Mouse (Mus musculus) macrophage (primary cell): ENCODE measurements around the gene Frmd8. TPM values are rescaled to one million over a fixed set of nuclear protein-coding genes. Genes with fewer than 3 reads are reported as not detected.
"Not testable (repeated sequence)": the region's sequence is repeated elsewhere in the genome, so short reads cannot be mapped to it uniquely, and the experiment has no call there.

Experiments used
- H3K27ac ChIP-seq: fragments of 350-480 bp; formaldehyde crosslinking; 2 replicates; pipeline ENCODE4 v1.9.0; 2021
- H3K36me3 ChIP-seq: fragments of 350-480 bp; formaldehyde crosslinking; 2 replicates; pipeline ENCODE4 v1.9.0; 2021; ENCODE audit errors: inconsistent target
- H3K4me3 ChIP-seq: fragments of 350-480 bp; formaldehyde crosslinking; 2 replicates; pipeline ENCODE4 v1.9.0; 2021; ENCODE audit errors: inconsistent target
- H3K79me2 ChIP-seq: fragments of 350-480 bp; formaldehyde crosslinking; 2 replicates; pipeline ENCODE4 v1.9.0; 2021; ENCODE audit errors: inconsistent target
- WGBS: methylation state at CpG from one replicate; pipeline ENCODE4 v1.1.7; 2026; ENCODE audit warnings: inconsistent platforms; ENCODE audit not compliant: missing documents; 5-methylcytosine and 5-hydroxymethylcytosine counted together
- polyA plus RNA-seq: library from polyadenylated mRNA; stranded (reverse); fragments of 250-400 nt; gene quantifications from 3 replicates; pipeline ENCODE4 v1.2.4, GENCODE M21; 2018; ENCODE audit warnings: inconsistent platforms

The Frmd8 gene
- polyA plus RNA-seq, 1 experiment from 2014 or later = 8.1 TPM

GRCm38 (mm10) chr19:5893282-5894001, 18.4 kb upstream of the Frmd8 start:
- Histone ChIP-seq H3K27ac (no peak overlapping the region), H3K4me3 (no peak overlapping the region; the same call in 1 of the 2 replicates), H3K79me2 (no peaks in the 10 kb centered on the region), H3K36me3 (peaks cover 12% of the 10 kb centered on the region)
- WGBS = 14% methylated on average over 31 of the region's 31 CpGs

GRCm38 (mm10) chr19:5892735-5893134, 17.7 kb upstream of the Frmd8 start:
- Histone ChIP-seq H3K4me3 (no peak overlapping the region), H3K79me2 (no peaks in the 10 kb centered on the region), H3K36me3 (peaks cover 8% of the 10 kb centered on the region; the same call in 1 of the 2 replicates), H3K27ac (no peak overlapping the region)
- whole genome bisulfite sequencing = 92% methylated on average over 13 of the region's 13 CpGs

GRCm38 (mm10) chr19:5892262-5892661, 17.2 kb upstream of the Frmd8 start:
- Histone ChIP-seq H3K79me2 (no peaks in the 10 kb centered on the region), H3K27ac (no peak overlapping the region), H3K4me3 (no peak overlapping the region), H3K36me3 (peaks cover 8% of the 10 kb centered on the region; the same call in 1 of the 2 replicates)
- 94% methylated on average over 7 of the region's 7 CpGs for WGBS

- Histone ChIP-seq H3K4me3 (no peak overlapping the region), H3K79me2 (no peaks in the 10 kb centered on the region), H3K36me3 (peaks cover 6% of the 10 kb centered on the region; the same call in 1 of the 2 replicates), H3K27ac (no peak overlapping the region)
- 98% methylated on average over 12 of the region's 12 CpGs for WGBS
Observed at GRCm38 (mm10) chr19:5891521-5892258, 16.6 kb upstream of the Frmd8 start.

- no peak overlapping the region for H3K4me3 ChIP-seq
- no peak overlapping the region for H3K27ac ChIP-seq
- WGBS = 93% methylated on average over 4 of the region's 4 CpGs
- peaks cover under 1% of the 10 kb centered on the region; the same call in 1 of the 2 replicates for H3K79me2 ChIP-seq
- peaks cover 16% of the 10 kb centered on the region for H3K36me3 ChIP-seq
Observed at GRCm38 (mm10) chr19:5889211-5889610, 14.1 kb upstream of the Frmd8 start.

GRCm38 (mm10) chr19:5887234-5887815, 12.3 kb upstream of the Frmd8 start:
- Histone ChIP-seq H3K36me3 (peaks cover 34% of the 10 kb centered on the region), H3K79me2 (peaks cover 19% of the 10 kb centered on the region; the same call in 1 of the 2 replicates), H3K27ac (no peak overlapping the region), H3K4me3 (no peak overlapping the region)
- 45% methylated on average over 3 of the region's 3 CpGs for WGBS

GRCm38 (mm10) chr19:5885838-5886237, 10.8 kb upstream of the Frmd8 start:
- 78% methylated on average over 4 of the region's 4 CpGs for WGBS
- Histone ChIP-seq H3K36me3 (peaks cover 39% of the 10 kb centered on the region), H3K27ac (no peak overlapping the region), H3K79me2 (peaks cover 24% of the 10 kb centered on the region), H3K4me3 (no peak overlapping the region)

GRCm38 (mm10) chr19:5883935-5884334, 8.9 kb upstream of the Frmd8 start:
- H3K79me2 ChIP-seq = peaks cover 43% of the 10 kb centered on the region

GRCm38 (mm10) chr19:5882079-5882478, 7.0 kb upstream of the Frmd8 start:
- 3% methylated on average over 5 of the region's 5 CpGs for WGBS

More at GRCm38 (mm10) chr19:5883935-5884334, 8.9 kb upstream of the Frmd8 start:
- Histone ChIP-seq H3K27ac (no peak overlapping the region), H3K4me3 (no peak overlapping the region), H3K36me3 (peaks cover 52% of the 10 kb centered on the region)
- WGBS = 89% methylated on average over 1 of the region's 1 CpGs

GRCm38 (mm10) chr19:5881155-5881554, 6.1 kb upstream of the Frmd8 start:
- 80% methylated on average over 1 of the region's 6 CpGs for WGBS
- Histone ChIP-seq H3K36me3 (peaks cover 52% of the 10 kb centered on the region), H3K27ac (peak overlapping the region; percentile 72), H3K4me3 (no peak overlapping the region), H3K79me2 (peaks cover 53% of the 10 kb centered on the region)

More at GRCm38 (mm10) chr19:5882079-5882478, 7.0 kb upstream of the Frmd8 start:
- peaks cover 53% of the 10 kb centered on the region for H3K79me2 ChIP-seq
- not testable (repeated sequence) for H3K4me3 ChIP-seq
- peak overlapping the region; percentile 72 for H3K27ac ChIP-seq
- H3K36me3 ChIP-seq = peaks cover 52% of the 10 kb centered on the region

- H3K27ac ChIP-seq = peak overlapping the region; percentile 99
- H3K36me3 ChIP-seq = peaks cover 41% of the 10 kb centered on the region
- 88% methylated on average over 7 of the region's 7 CpGs for WGBS
- H3K4me3 ChIP-seq = 0 out of 2 replicates have a peak overlapping the region, but pooled peaks have one; percentile 73
- H3K79me2 ChIP-seq = peaks cover 55% of the 10 kb centered on the region
Observed at GRCm38 (mm10) chr19:5879735-5880134, 4.7 kb upstream of the Frmd8 start.

GRCm38 (mm10) chr19:5878916-5879315, 3.8 kb upstream of the Frmd8 start:
- H3K79me2 ChIP-seq = peaks cover 60% of the 10 kb centered on the region
- WGBS = 52% methylated on average over 3 of the region's 3 CpGs
- H3K4me3 ChIP-seq = peak overlapping the region; percentile 73
- peaks cover 33% of the 10 kb centered on the region for H3K36me3 ChIP-seq
- peak overlapping the region; percentile 99 for H3K27ac ChIP-seq

GRCm38 (mm10) chr19:5878362-5878722, 3.3 kb upstream of the Frmd8 start:
- Histone ChIP-seq H3K79me2 (peaks cover 60% of the 10 kb centered on the region), H3K36me3 (peaks cover 27% of the 10 kb centered on the region), H3K27ac (peak overlapping the region; percentile 99), H3K4me3 (peak overlapping the region; percentile 73)
- WGBS = 6% methylated on average over 7 of the region's 7 CpGs

GRCm38 (mm10) chr19:5877618-5878361, 2.7 kb upstream of the Frmd8 start, which contains the start of gene Slc25a45:
Gene Slc25a45 (plus strand): TSS chr19:5877808.
- under 1% methylated on average over 15 of the region's 15 CpGs for WGBS
- peak within 1 kb of the TSS; percentile 99 for H3K27ac ChIP-seq
- peak within 1 kb of the TSS; percentile 73 for H3K4me3 ChIP-seq
- H3K79me2 ChIP-seq = peaks cover 60% of the 10 kb centered on the region
- H3K36me3 ChIP-seq = peaks cover 25% of the 10 kb centered on the region
